Comparison of ENCODE assay signal across 22 mouse cellular contexts in genomic region chr4:96188671-96189070, GRCm38 (mm10). TPM values are rescaled to one million over a fixed set of nuclear protein-coding genes. Genes with fewer than 3 reads are reported as not detected.
DNase-seq lines count a peak whose midpoint lies in the region; TF ChIP-seq lines count a peak whose summit lies in the region.
"Not testable (repeated sequence)": the region's sequence is repeated elsewhere in the genome, so short reads cannot be mapped to it uniquely, and the experiment has no call there.
"Had no signal": no experiment of that assay in that cellular context is flagged by ENCODE, and none has a peak within 500 bp of the region (broad histone marks: within the 10 kb centered on the region; RNA-seq: fewer than 3 reads in every experiment).

No protein-coding gene starts in this region.

- H3K9me3 ChIP-seq in ES-Bruce4 (replicated peaks; ENCODE audit: control insufficient read depth, insufficient read depth, low read length, poor library complexity, severe bottlenecking), result peaks cover 29% of the 10 kb centered on the region
- H3K9me3 ChIP-seq in ES-E14 (ENCODE audit: control insufficient read depth, insufficient read depth, low read depth, low read length), result not testable (repeated sequence)

- not testable (repeated sequence) for TF ChIP-seq CTCF in ES-Bruce4 (IDR thresholded peaks at IDR 0.05; ENCODE audit: low read depth, low read length)

- TF ChIP-seq POLR2A in ES-Bruce4 (IDR thresholded peaks at IDR 0.05; ENCODE audit: insufficient read depth, low read length), result not testable (repeated sequence)

- in situ Hi-C loops in ES-E14 (cut with MboI; ENCODE audit: low sequenced_read_pairs in 2 of 2, unreplicated experiment in 2 of 2), result not testable (repeated sequence)

- not testable (repeated sequence) for H3K9ac ChIP-seq in ES-Bruce4 (ENCODE audit: low read depth, poor library complexity, severe bottlenecking); ES-E14 (ENCODE audit: insufficient read depth, low read depth, low read length, poor library complexity, severe bottlenecking)

- not testable (repeated sequence) for TF ChIP-seq EP300 in ES-Bruce4 (IDR thresholded peaks at IDR 0.05; ENCODE audit: insufficient read depth, low read depth, low read length)

- H3K27me3 ChIP-seq in ES-Bruce4 (ENCODE audit: control insufficient read depth, insufficient read depth, low read length, poor library complexity, severe bottlenecking), result not testable (repeated sequence)

- H3K4me1 ChIP-seq in ES-Bruce4 (ENCODE audit: control insufficient read depth, insufficient read depth, low read length); ES-E14 (ENCODE audit: control insufficient read depth in 2 of 2, insufficient read depth in 2 of 2, low read length in 2 of 2, poor library complexity in 1 of 2): not testable (repeated sequence)

- peak; percentile 53 for DNase-seq in ES-CJ7 (ENCODE audit: low read depth, low spot score)
- DNase-seq in ES-E14 (ENCODE audit: low read depth, low spot score), result not testable (repeated sequence)
- peak; percentile 80 for DNase-seq in R1 (ENCODE audit: low read depth, low spot score)
- peak; percentile 68 for DNase-seq in ZHBTc4 (ENCODE audit: low read depth, low spot score)

- H3K27ac ChIP-seq in ES-Bruce4 (ENCODE audit: insufficient read depth, low read length), result 0 out of 2 replicates have a peak overlapping the region, but pooled peaks have one; percentile 19
- H3K27ac ChIP-seq in ES-E14 (ENCODE audit: insufficient read depth, low read depth, low read length, poor library complexity, severe bottlenecking), result peak overlapping the region; percentile 3; the same call in 1 of the 2 replicates

- H3K36me3 ChIP-seq in ES-Bruce4 (ENCODE audit: control insufficient read depth, insufficient read depth, low read length, poor library complexity, severe bottlenecking); ES-E14 (ENCODE audit: control insufficient read depth, insufficient read depth, low read length, poor library complexity, severe bottlenecking): not testable (repeated sequence)

- H3K4me3 ChIP-seq in ES-Bruce4 (ENCODE audit: low read depth, low read length); ES-E14 (ENCODE audit: insufficient read depth in 1 of 2, low read depth in 1 of 2, low read length in 2 of 2, poor library complexity in 1 of 2, severe bottlenecking in 1 of 2): not testable (repeated sequence)

RNA-seq across cellular contexts. Expression of gene Cyp2j12, which starts 47.7 kb away (rescaled TPM):
- not detected in 2 replicates for polyA plus RNA-seq in ES-Bruce4 (2011; ENCODE audit: insufficient read depth, insufficient read length, low read depth, missing spikeins)
- total RNA-seq in ES-E14 (2012; rRNA removed), result not detected in 2 replicates
- total RNA-seq: CH12.LX, MEL had no signal
- polyA plus RNA-seq: activated CD4-positive, CD25-positive, alpha-beta regulatory T cell, adult 4 months; adrenal gland, adult 2 months; brain, embryonic 14.5 days; C2C12; CD4-positive, CD25-positive, alpha-beta regulatory T cell, adult 4 months; G1E; Patski had no signal

RNA-seq across cellular contexts. Expression of gene Cyp2j7, which starts 47.8 kb away (rescaled TPM):
- polyA plus RNA-seq in ES-Bruce4 (2011; ENCODE audit: insufficient read depth, insufficient read length, low read depth, missing spikeins), result not detected in 2 replicates
- not detected in 2 replicates for total RNA-seq in ES-E14 (2012; rRNA removed)
- total RNA-seq: adrenal gland, adult 18-20 months; adrenal gland, adult 2 months; adrenal gland, adult 8-10 months; adrenal gland, postnatal 10 days; adrenal gland, postnatal 14 days; adrenal gland, postnatal 25 days; adrenal gland, postnatal 36 days; adrenal gland, postnatal 4 days; CH12.LX; G1E; MEL had no signal
- polyA plus RNA-seq: activated CD4-positive, CD25-positive, alpha-beta regulatory T cell, adult 4 months; adrenal gland, adult 2 months; brain, embryonic 14.5 days; C2C12; CD4-positive, CD25-positive, alpha-beta regulatory T cell, adult 4 months; cerebellum, adult 2 months; G1E; Patski had no signal
